Mouse (Mus musculus): ENCODE results near the gene Fam71b.
"Not testable (repeated sequence)": the region's sequence is repeated elsewhere in the genome, so short reads cannot be mapped to it uniquely, and the experiment has no call there.

Fam71b gene

GRCm38 (mm10) chr11:46384925-46385324 lies 11.4 kb upstream of the Fam71b start:
- DNase-seq (ENCODE audit: low spot score), result no peak

DNA sequence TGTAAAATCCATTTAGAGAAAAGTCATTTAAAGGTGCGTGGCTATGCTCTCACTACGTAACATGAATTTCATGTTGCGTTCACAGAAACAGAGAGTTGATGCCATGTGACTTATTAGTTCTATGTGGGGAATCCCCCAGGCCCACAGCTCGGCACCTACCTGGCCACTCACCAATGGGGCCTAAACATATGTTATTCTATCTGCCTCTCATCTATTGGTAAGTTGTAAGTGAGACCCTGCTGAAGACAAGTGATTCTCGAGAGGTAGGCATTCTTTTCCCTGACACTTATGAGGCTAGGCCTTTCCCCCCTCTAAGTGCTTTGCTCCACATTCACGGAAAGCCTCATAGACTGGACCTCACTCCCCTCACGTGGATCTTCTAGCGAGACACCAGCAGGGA lies 9.8 kb upstream of the Fam71b start:
- DNase-seq (ENCODE audit: low spot score), result no peak

GRCm38 (mm10) chr11:46387061-46387460 lies 9.3 kb upstream of the Fam71b start:
- DNase-seq (ENCODE audit: low spot score), result no peak

DNA sequence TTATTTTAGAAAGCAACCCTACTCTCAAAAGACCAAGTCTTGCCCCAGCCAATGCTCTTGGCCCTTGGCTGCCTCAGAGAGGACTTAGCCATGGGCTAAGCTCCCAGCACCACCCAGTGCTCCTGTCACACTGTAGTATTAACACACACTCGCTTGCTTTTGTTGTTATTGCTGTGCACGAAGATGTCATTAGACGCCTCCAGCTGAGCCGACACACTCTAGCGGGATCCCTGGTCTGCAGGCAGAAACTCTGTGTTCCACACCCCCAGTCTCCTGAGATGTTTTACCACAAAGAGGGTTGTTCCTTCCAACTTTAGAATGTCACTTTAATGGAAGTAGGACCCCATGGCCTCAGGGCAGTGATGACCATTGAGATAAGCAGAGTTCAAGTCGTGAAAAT lies 7.9 kb upstream of the Fam71b start:
- no peak for DNase-seq (ENCODE audit: low spot score)

- no peak for DNase-seq (ENCODE audit: low spot score)
These were observed 6.8 kb upstream of the Fam71b start, which contains the start of gene Itk for GRCm38 (mm10) chr11:46389336-46390117. Gene Itk (minus strand): TSS chr11:46389515.

- DNase-seq (ENCODE audit: low spot score), result no peak
These were observed 5.7 kb upstream of the Fam71b start for GRCm38 (mm10) chr11:46390621-46391020.

DNA sequence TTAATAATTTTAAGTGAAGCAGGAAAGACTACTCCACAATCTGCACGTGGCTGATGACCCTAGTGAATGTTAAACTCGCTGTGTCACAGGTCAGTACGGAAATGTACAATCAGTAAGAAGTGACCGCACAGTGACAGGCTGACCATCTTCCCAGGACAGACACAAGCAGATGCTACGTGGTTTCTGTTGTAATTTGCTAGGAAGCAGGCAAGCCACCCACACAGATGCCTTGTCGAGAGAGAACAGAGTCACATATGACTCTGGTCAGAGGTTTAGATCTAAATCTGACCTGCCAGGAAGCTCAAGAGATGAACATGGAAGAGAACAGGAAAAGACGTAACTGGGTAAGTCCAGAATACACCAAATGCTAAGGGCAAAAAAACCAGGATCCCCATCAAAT lies 3.5 kb upstream of the Fam71b start:
- no peak for DNase-seq (ENCODE audit: low spot score)

DNA sequence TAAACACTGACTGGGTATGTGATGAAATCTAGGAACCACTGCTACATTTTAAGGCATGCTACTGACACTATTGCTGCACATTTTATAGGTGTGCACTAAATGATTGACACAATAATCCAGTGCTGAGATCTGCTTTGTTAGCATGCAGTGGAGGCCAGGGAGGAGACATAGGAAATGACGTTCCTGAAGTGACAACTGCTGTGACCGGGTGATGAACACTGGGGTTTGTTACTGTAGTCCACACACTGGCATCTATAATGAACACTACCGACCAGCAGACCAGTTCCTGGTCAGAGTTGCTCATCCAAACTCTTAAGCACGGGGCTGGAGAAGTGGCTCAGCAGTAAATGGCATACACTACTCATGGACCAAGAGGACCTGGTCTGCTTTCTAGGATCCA lies 2.9 kb upstream of the Fam71b start:
- DNase-seq (ENCODE audit: low spot score), result no peak

- DNase-seq (ENCODE audit: low spot score), result no peak
These were observed 1.3 kb upstream of the Fam71b start for GRCm38 (mm10) chr11:46395088-46395487.

DNA sequence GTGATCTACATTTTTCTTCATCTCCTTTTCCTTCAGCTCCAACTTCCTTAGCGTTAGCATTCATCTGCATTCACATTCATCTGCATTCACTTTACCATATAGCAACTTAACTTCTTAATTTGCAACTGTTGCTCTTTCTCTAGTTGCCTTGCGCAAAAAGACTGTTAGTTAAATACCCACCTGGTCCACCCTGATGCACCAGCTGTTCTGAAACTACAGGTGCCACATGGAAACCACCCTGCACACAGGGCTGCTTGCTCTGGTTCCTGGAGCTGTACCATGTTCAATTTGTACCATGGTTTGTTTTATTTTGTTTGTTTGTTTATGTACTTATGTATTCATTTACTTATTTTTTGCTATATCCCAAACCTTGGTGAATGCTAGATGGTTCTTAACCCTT lies 661 bp upstream of the Fam71b start:
- no peak for DNase-seq (ENCODE audit: low spot score)

- DNase-seq (ENCODE audit: low spot score), result no peak
These were observed 461 bp downstream of the Fam71b start for GRCm38 (mm10) chr11:46396860-46397179.

- DNase-seq (ENCODE audit: low spot score), result no peak
These were observed 1.5 kb downstream of the Fam71b start for GRCm38 (mm10) chr11:46397900-46398299.

DNA sequence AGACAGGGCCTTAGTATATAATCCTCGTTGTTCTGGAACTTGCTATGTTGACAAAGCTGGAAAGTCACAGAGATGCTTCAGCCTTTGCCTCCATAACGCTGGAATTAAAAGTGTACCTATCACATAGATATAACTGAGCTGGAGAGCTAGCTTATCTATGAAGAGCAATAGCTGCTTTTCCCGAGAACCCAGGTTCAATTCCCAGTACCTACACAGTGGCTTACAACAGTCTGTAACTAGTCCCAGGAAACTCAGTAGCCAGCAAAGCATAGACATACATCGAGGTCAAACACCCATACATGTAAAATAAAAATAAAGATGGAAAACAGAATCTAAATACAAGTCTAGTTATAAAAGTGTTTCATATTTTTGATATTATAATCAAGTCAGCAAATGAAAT lies 2.1 kb downstream of the Fam71b start:
- DNase-seq (ENCODE audit: low spot score), result no peak

GRCm38 (mm10) chr11:46398933-46399383 lies 2.6 kb downstream of the Fam71b start:
- no peak for DNase-seq (ENCODE audit: low spot score)

DNA sequence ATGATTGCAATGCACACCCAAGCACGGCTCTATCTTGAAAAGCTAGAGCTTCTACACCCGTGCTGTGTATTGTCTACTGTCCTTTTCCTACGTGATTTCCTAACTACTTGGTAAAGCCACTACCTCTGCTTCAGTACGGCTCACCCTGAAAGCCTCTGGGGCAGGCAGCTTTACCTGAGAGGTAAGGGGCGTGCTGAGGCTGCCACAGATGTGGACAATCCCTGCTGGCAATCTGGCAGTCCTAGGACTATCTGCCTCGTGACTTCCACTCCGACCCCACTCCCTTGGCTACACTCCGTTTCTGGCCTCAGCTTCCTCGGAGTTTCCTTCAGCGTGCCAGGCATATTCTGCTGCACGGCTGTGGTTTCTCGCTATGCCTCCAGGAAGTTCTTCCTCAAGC lies 5.2 kb downstream of the Fam71b start:
- no peak for DNase-seq (ENCODE audit: low spot score)

- DNase-seq (ENCODE audit: low spot score), result no peak
These were observed 8.6 kb downstream of the Fam71b start for GRCm38 (mm10) chr11:46404986-46405385.

GRCm38 (mm10) chr11:46406721-46407120 lies 10.4 kb downstream of the Fam71b start:
- no peak for DNase-seq (ENCODE audit: low spot score)

GRCm38 (mm10) chr11:46410018-46410563 lies 13.7 kb downstream of the Fam71b start:
- no peak for DNase-seq (ENCODE audit: low spot score)

DNA sequence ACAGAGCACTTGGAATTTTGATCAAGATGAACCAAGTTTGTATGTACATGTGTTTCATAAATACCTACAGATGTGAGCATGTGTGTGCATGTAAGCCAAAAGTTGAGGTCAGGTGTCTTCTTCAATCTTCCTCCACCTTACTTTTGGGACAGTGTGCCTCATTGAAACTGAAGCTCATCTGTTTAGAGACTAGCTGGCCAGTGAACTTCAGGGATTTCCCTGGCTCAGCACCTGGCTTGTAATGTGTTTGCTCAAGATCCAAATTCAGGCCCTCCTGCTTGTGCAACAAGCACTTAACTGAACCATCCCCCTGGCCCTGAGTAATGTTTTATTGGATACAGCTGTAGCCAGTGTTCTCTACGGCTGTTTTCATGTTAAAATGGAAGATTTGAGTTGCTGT lies 22.1 kb downstream of the Fam71b start:
- DNase-seq (ENCODE audit: low spot score), result no peak

DNA sequence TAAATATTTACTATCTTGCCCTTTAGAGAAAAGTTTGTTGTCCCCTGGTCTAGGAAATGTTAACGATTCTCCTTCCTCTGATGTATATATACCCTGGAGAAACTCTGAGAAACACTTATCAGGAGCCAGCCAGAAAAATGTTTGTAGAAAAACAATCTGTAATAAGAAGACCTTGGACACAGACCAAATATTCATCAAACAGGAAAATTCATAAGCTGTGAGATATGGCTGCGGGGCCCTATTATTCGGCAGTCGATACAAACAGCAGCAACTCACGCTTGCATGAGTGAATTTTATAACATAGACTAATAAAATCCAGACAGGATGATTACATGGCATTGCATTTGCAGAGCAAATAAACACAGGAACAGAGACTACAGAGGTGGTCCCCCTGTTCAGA lies 22.5 kb downstream of the Fam71b start:
- no peak for DNase-seq (ENCODE audit: low spot score)

- no peak for DNase-seq (ENCODE audit: low spot score)
These were observed 24.9 kb downstream of the Fam71b start for GRCm38 (mm10) chr11:46421086-46421888.

DNA sequence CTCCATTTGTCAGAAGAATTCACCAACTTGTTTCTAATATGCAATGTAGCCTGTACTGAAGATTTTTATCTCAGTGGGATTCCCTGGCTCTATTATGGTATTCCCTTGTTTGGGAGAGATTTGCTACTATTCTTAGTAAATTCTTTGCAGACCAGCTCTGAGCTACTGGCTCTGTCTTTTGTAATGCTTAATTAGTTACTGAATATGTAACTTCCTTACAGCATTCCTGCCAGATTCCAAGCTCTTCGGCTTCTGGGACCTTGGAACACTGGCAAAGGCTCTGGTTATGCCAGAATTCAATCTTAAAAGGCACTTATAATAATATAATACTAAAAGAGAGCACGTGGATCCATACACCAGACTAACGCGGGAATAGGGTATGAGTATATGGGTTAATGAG lies 31.8 kb downstream of the Fam71b start:
- DNase-seq (ENCODE audit: low spot score), result not testable (repeated sequence)

GRCm38 (mm10) chr11:46430123-46430522 lies 33.8 kb downstream of the Fam71b start:
- DNase-seq (ENCODE audit: low spot score), result no peak
